Mouse (Mus musculus) erythroblast, embryonic 14.5 days (primary cell): Measurements from ENCODE around the gene Mical3.

Experiments used
- GATA1 ChIP-seq: IDR thresholded peaks from 2 replicates; pipeline ENCODE4 v1.6.1; 2012; ENCODE audit warnings: low read length, inconsistent platforms, mixed read lengths
- TAL1 ChIP-seq: IDR thresholded peaks from 3 replicates; pipeline ENCODE4 v1.6.1; 2012; ENCODE audit warnings: low read length, inconsistent platforms, mixed read lengths

DNA sequence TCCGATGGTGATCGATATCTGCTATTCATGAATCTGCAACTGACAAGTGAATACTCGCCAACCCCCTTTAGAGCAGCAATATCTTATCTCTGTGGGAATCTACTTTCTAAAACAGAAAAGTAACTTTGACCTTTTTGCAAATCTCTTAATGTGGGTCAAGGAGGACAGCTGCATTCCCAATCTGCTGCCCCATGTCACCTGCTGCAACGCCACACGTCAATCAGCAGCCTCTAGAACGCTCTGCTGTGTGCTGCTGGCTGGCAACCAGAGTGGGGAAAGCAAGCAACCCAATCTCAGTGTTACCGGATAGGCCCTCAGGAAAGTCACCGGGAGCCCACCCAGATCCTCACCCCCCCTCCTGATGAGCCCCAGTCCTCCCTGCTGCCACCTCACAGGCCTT, 79.4 kb downstream of the Mical3 start:
- TF ChIP-seq GATA1: no peak
- TF ChIP-seq TAL1: no peak
